Comparison of ENCODE assay signal across 14 mouse cellular contexts in the genomic region with DNA sequence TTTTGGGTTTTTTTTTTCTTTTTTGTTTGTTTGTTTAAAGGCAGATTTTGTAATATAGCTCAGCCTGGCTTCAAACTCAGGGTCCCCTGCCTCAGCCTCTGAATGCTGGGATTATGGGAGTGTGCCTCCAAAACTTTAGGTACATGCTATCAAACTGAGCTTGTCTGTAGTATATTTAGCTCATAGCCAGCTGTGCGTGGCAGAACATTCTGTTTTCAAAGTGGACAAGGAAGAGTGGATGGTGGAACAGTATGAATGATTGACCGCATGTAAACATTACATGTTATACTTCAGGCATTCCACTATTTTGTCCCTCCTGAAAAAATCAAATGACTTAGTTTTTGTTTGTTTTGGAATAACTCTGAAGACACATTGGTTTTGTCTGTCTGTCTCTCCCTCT.
"Had no signal": no experiment of that assay in that cellular context is flagged by ENCODE, and none has a peak within 500 bp of the region (broad histone marks: within the 10 kb centered on the region; RNA-seq: fewer than 3 reads in every experiment).

No protein-coding gene starts in this region.

- H3K9me3 ChIP-seq: limb, embryonic 15.5 days; liver, embryonic 13.5 days; midbrain, embryonic 12.5 days; neural tube, embryonic 13.5 days had no signal

- H3K4me2 ChIP-seq: limb, embryonic 15.5 days; liver, embryonic 13.5 days; midbrain, embryonic 12.5 days; neural tube, embryonic 13.5 days had no signal

- H3K4me3 ChIP-seq: limb, embryonic 15.5 days; liver, embryonic 13.5 days; midbrain, embryonic 12.5 days; neural tube, embryonic 13.5 days had no signal

- H3K27me3 ChIP-seq: limb, embryonic 15.5 days; liver, embryonic 13.5 days; midbrain, embryonic 12.5 days; neural tube, embryonic 13.5 days had no signal

- ATAC-seq: midbrain, embryonic 16.5 days had no signal

- H3K9ac ChIP-seq: limb, embryonic 15.5 days; liver, embryonic 13.5 days; midbrain, embryonic 12.5 days; neural tube, embryonic 13.5 days had no signal

- DNase-seq: kidney, postnatal 14 days; layer of hippocampus, adult 9-11 months; layer of hippocampus, postnatal 36 days; liver, embryonic 13.5 days; lung, adult 18-20 months; retina, postnatal 1 day; right cerebral cortex, postnatal 4 days; spleen, adult 18-20 months; thymus, adult 2 months; thymus, postnatal 25 days had no signal

- H3K4me1 ChIP-seq: limb, embryonic 15.5 days; liver, embryonic 13.5 days; midbrain, embryonic 12.5 days; neural tube, embryonic 13.5 days had no signal

- H3K27ac ChIP-seq: limb, embryonic 15.5 days; liver, embryonic 13.5 days; midbrain, embryonic 12.5 days; neural tube, embryonic 13.5 days had no signal
